Mouse (Mus musculus) heart, embryonic 15.5 days (tissue): Measurements from ENCODE around the gene Camta1. TPM values are rescaled to one million over a fixed set of nuclear protein-coding genes. Genes with fewer than 3 reads are reported as not detected.
"Not testable (repeated sequence)": the region's sequence is repeated elsewhere in the genome, so short reads cannot be mapped to it uniquely, and the experiment has no call there.

Source experiments
- ATAC-seq: fragments of 200-750 bp; cut with Nextera tagmentation; replicated peaks from 2 replicates; pipeline ENCODE4 v1.8.0; 2017; ENCODE audit warnings: low read depth, moderate TSS enrichment; ENCODE audit not compliant: insufficient number of reproducible peaks, insufficient read depth, low FRiP score
- H3K27ac ChIP-seq: fragments of 300-500 bp; sonication (generic); 2 replicates; pipeline ENCODE4 v1.5.1; 2015; ENCODE audit warnings: mild to moderate bottlenecking, inconsistent platforms
- H3K27me3 ChIP-seq: fragments of 300-500 bp; sonication (generic); 2 replicates; pipeline ENCODE4 v1.6.1; 2015; ENCODE audit warnings: inconsistent platforms
- H3K36me3 ChIP-seq: fragments of 300-500 bp; sonication (generic); 2 replicates; pipeline ENCODE4 v1.6.1; 2015; ENCODE audit warnings: mild to moderate bottlenecking, inconsistent platforms
- H3K4me1 ChIP-seq: fragments of 300-500 bp; sonication (generic); replicated peaks from 2 replicates; pipeline ENCODE4 v1.6.1; 2015; ENCODE audit warnings: inconsistent platforms
- H3K4me2 ChIP-seq: fragments of 300-500 bp; sonication (generic); 2 replicates; pipeline ENCODE4 v1.6.1; 2015; ENCODE audit warnings: inconsistent platforms, mild to moderate bottlenecking, moderate library complexity
- H3K4me3 ChIP-seq: fragments of 300-500 bp; sonication (generic); 2 replicates; pipeline ENCODE4 v1.5.1; 2015; ENCODE audit warnings: mild to moderate bottlenecking, inconsistent platforms
- H3K9ac ChIP-seq: fragments of 300-500 bp; sonication (generic); 2 replicates; pipeline ENCODE4 v1.6.1; 2015; ENCODE audit warnings: mild to moderate bottlenecking, inconsistent platforms
- H3K9me3 ChIP-seq: fragments of 300-500 bp; sonication (generic); replicated peaks from 2 replicates; pipeline ENCODE4 v1.6.1; 2016; ENCODE audit warnings: inconsistent platforms
- WGBS: fragments of 180-500 bp; shearing (Covaris S2); methylation state at CpG from one replicate; pipeline ENCODE4 v1.1.7; 2015; ENCODE audit warnings: mixed read lengths; 5-methylcytosine and 5-hydroxymethylcytosine counted together
- polyA plus RNA-seq: library from polyadenylated mRNA; unstranded; fragments of >200 nt; fragmentation: Nextera tagmentation; extraction: Ambion mirVana; gene quantifications from 2 replicates; pipeline ENCODE4 v1.2.1, GENCODE M21; 2015

Gene Camta1
- polyA plus RNA-seq, 1 experiment from 2014 or later, result 165 TPM

GRCm38 (mm10) chr4:151044037-151044943 is 817.4 kb downstream of the Camta1 start, which contains the start of gene Per3:
TSS of gene Per3 (minus strand) at chr4:151044665.
- ATAC-seq, result peak; percentile 96
- H3K4me3 ChIP-seq, result peak within 1 kb of the TSS; percentile 59
- peak within 1 kb of the TSS; percentile 61 for H3K27ac ChIP-seq
- H3K36me3 ChIP-seq, result peaks cover 28% of the 10 kb centered on the region; the same call in 1 of the 2 replicates
- H3K27me3 ChIP-seq, result no peaks in the 10 kb centered on the region
- peaks cover 24% of the 10 kb centered on the region for H3K4me1 ChIP-seq
- WGBS, result under 1% methylated on average over 76 of the region's 79 CpGs
- peak within 1 kb of the TSS; percentile 99 for H3K4me2 ChIP-seq
- no peaks in the 10 kb centered on the region for H3K9me3 ChIP-seq
- peak within 1 kb of the TSS; percentile 64 for H3K9ac ChIP-seq

- H3K4me3 ChIP-seq, result peak overlapping the region; percentile 59
- no peaks in the 10 kb centered on the region for H3K9me3 ChIP-seq
- 49% methylated on average over 5 of the region's 5 CpGs for WGBS
- H3K27ac ChIP-seq, result no peak overlapping the region
- ATAC-seq, result no peak
- H3K9ac ChIP-seq, result peak overlapping the region; percentile 64
- H3K27me3 ChIP-seq, result no peaks in the 10 kb centered on the region
- H3K36me3 ChIP-seq, result peaks cover 18% of the 10 kb centered on the region; the same call in 1 of the 2 replicates
- H3K4me2 ChIP-seq, result peak overlapping the region; percentile 99
- H3K4me1 ChIP-seq, result peaks cover 24% of the 10 kb centered on the region
These were observed 818.4 kb downstream of the Camta1 start for GRCm38 (mm10) chr4:151043281-151043680.

GRCm38 (mm10) chr4:151041506-151041905 is 820.2 kb downstream of the Camta1 start:
- no peak overlapping the region for H3K27ac ChIP-seq
- H3K4me3 ChIP-seq, result no peak overlapping the region
- 59% methylated on average over 5 of the region's 5 CpGs for WGBS
- no peaks in the 10 kb centered on the region for H3K27me3 ChIP-seq
- H3K9ac ChIP-seq, result no peak overlapping the region
- ATAC-seq, result no peak
- H3K4me1 ChIP-seq, result peaks cover 24% of the 10 kb centered on the region
- no peaks in the 10 kb centered on the region for H3K9me3 ChIP-seq
- H3K4me2 ChIP-seq, result peak overlapping the region; percentile 20
- peaks cover 6% of the 10 kb centered on the region; the same call in 1 of the 2 replicates for H3K36me3 ChIP-seq

GRCm38 (mm10) chr4:151037800-151038199 is 823.9 kb downstream of the Camta1 start:
- Histone ChIP-seq H3K27me3 (no peaks in the 10 kb centered on the region), H3K4me1 (peaks cover 7% of the 10 kb centered on the region), H3K9ac (no peak overlapping the region), H3K36me3 (peaks cover 3% of the 10 kb centered on the region; the same call in 1 of the 2 replicates), H3K9me3 (no peaks in the 10 kb centered on the region), H3K27ac (no peak overlapping the region), H3K4me3 (no peak overlapping the region), H3K4me2 (no peak overlapping the region)
- WGBS, result 84% methylated on average over 11 of the region's 11 CpGs
- ATAC-seq, result no peak

- Histone ChIP-seq H3K9ac (no peak overlapping the region), H3K4me1 (peaks cover 5% of the 10 kb centered on the region), H3K9me3 (no peaks in the 10 kb centered on the region)
These were observed 825.2 kb downstream of the Camta1 start for GRCm38 (mm10) chr4:151036521-151036920.

GRCm38 (mm10) chr4:151027001-151027400 is 834.7 kb downstream of the Camta1 start:
- ATAC-seq, result no peak

More at GRCm38 (mm10) chr4:151036521-151036920, 825.2 kb downstream of the Camta1 start:
- Histone ChIP-seq H3K4me3 (no peak overlapping the region), H3K27me3 (no peaks in the 10 kb centered on the region), H3K36me3 (peaks cover 3% of the 10 kb centered on the region; the same call in 1 of the 2 replicates), H3K4me2 (no peak overlapping the region), H3K27ac (no peak overlapping the region)
- ATAC-seq, result no peak
- 78% methylated on average over 7 of the region's 7 CpGs for WGBS

GRCm38 (mm10) chr4:151024152-151024551 is 837.5 kb downstream of the Camta1 start:
- 36% methylated on average over 9 of the region's 9 CpGs for WGBS
- Histone ChIP-seq H3K4me1 (no peaks in the 10 kb centered on the region), H3K4me2 (no peak overlapping the region), H3K36me3 (peaks cover 9% of the 10 kb centered on the region), H3K27ac (no peak overlapping the region), H3K9me3 (no peaks in the 10 kb centered on the region), H3K9ac (no peak overlapping the region), H3K27me3 (no peaks in the 10 kb centered on the region), H3K4me3 (no peak overlapping the region)
- no peak for ATAC-seq

More at GRCm38 (mm10) chr4:151027001-151027400, 834.7 kb downstream of the Camta1 start:
- no peaks in the 10 kb centered on the region for H3K9me3 ChIP-seq
- peaks cover 8% of the 10 kb centered on the region for H3K36me3 ChIP-seq
- no peaks in the 10 kb centered on the region for H3K27me3 ChIP-seq
- H3K27ac ChIP-seq, result no peak overlapping the region
- WGBS, result 43% methylated on average over 6 of the region's 6 CpGs
- H3K4me2 ChIP-seq, result no peak overlapping the region
- no peaks in the 10 kb centered on the region for H3K4me1 ChIP-seq
- H3K9ac ChIP-seq, result no peak overlapping the region
- H3K4me3 ChIP-seq, result no peak overlapping the region

GRCm38 (mm10) chr4:151017356-151017755 is 844.3 kb downstream of the Camta1 start:
- not testable (repeated sequence) for ATAC-seq, H3K9ac ChIP-seq, H3K4me3 ChIP-seq, H3K4me2 ChIP-seq, H3K4me1 ChIP-seq, H3K27ac ChIP-seq, H3K9me3 ChIP-seq, H3K27me3 ChIP-seq
- H3K36me3 ChIP-seq, result peaks cover 27% of the 10 kb centered on the region
- WGBS, result 87% methylated on average over 1 of the region's 1 CpGs

GRCm38 (mm10) chr4:151015946-151016345 is 845.7 kb downstream of the Camta1 start:
- ATAC-seq, result no peak
- H3K27me3 ChIP-seq, result no peaks in the 10 kb centered on the region
- 81% methylated on average over 10 of the region's 10 CpGs for WGBS
- H3K9me3 ChIP-seq, result no peaks in the 10 kb centered on the region
- H3K9ac ChIP-seq, result no peak overlapping the region
- H3K36me3 ChIP-seq, result peaks cover 23% of the 10 kb centered on the region
- no peak overlapping the region for H3K4me2 ChIP-seq
- H3K27ac ChIP-seq, result no peak overlapping the region
- H3K4me3 ChIP-seq, result no peak overlapping the region
- no peaks in the 10 kb centered on the region for H3K4me1 ChIP-seq

- Histone ChIP-seq H3K4me2 (no peak overlapping the region), H3K9ac (no peak overlapping the region), H3K36me3 (peaks cover 10% of the 10 kb centered on the region; the same call in 1 of the 2 replicates), H3K4me3 (no peak overlapping the region), H3K27ac (no peak overlapping the region), H3K27me3 (no peaks in the 10 kb centered on the region), H3K9me3 (no peaks in the 10 kb centered on the region), H3K4me1 (no peaks in the 10 kb centered on the region)
- no peak for ATAC-seq
- WGBS, result 84% methylated on average over 7 of the region's 7 CpGs
These were observed 851.4 kb downstream of the Camta1 start for GRCm38 (mm10) chr4:151010316-151010715.

- no peaks in the 10 kb centered on the region for H3K4me1 ChIP-seq
- WGBS, result 63% methylated on average over 6 of the region's 6 CpGs
- ATAC-seq, result no peak
These were observed 854.7 kb downstream of the Camta1 start for GRCm38 (mm10) chr4:151006945-151007344.

More at GRCm38 (mm10) chr4:151006945-151007344, 854.7 kb downstream of the Camta1 start:
- no peaks in the 10 kb centered on the region for H3K27me3 ChIP-seq
- no peak overlapping the region for H3K4me3 ChIP-seq
- no peak overlapping the region for H3K4me2 ChIP-seq
- H3K9ac ChIP-seq, result no peak overlapping the region
- no peak overlapping the region for H3K27ac ChIP-seq
- no peaks in the 10 kb centered on the region for H3K9me3 ChIP-seq
- peaks cover 10% of the 10 kb centered on the region; the same call in 1 of the 2 replicates for H3K36me3 ChIP-seq
